Mouse (Mus musculus): ENCODE measurements around the gene Nsg2.
A peak's percentile ranks its signal among the peaks of the same experiment; 100 is the strongest.

Nsg2 gene

DNA sequence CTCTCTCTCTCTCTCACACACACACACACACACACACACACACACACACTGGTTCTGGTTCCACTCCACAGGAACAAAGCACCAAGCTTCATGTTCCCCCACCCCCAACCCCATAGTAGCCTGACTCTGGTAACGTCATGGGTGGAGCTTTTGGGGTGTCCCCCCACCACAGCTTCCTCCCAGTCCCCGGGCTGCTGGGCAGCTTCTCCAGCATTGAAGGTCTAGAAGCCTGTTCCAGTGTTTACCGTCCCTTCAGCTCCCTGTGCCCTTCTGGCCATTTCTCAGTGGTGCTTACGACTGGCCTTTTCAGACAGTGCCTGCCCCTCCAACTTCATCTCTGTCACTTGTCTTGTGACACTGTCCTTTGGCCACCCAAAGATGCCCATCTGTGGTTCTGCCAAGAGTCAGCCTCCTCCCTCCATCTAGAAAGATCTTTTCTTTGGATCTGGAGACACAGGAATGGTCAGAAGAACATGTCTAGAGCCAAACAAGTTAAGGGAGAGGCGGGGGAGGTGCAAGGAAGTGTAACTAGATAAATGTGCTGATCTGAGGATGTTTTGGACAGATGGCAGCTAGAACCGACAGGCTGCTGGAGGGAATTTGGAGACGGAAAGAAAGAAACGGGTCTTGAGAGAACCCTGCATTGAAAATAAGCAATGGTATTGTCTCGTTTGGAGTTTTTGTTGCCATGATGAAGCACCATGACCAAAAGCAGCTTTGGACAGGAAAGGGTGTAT, 11.8 kb downstream of the Nsg2 start:
- no peak for DNase-seq (ENCODE audit: low read depth, low spot score)

- DNase-seq (ENCODE audit: low read depth, low spot score): no peak
Measured at GRCm38 (mm10) chr11:32013014-32013427, 12.8 kb downstream of the Nsg2 start.

GRCm38 (mm10) chr11:32013561-32013960, 13.3 kb downstream of the Nsg2 start:
- no peak for DNase-seq (ENCODE audit: low read depth, low spot score)

DNA sequence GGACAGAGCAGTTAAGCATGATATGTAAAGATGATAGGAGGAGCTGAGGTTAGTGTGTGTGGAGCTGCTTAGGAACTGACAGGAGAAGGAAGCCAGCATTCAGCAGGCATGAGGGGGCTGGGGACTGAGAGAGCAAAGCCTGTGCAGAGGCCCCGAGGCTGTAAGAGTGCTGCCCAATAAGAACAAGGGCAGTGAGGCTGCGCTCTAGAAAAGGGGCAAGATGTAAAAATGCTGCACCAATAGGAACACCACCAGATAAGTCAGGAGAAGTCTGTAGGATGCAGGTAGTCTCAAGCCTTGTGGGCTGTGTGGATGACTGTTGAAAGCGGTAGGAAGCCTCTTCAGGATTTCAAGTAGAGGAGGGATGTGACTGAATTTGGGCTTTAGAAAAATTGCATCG, 17.9 kb downstream of the Nsg2 start:
- no peak for DNase-seq (ENCODE audit: low read depth, low spot score)

DNA sequence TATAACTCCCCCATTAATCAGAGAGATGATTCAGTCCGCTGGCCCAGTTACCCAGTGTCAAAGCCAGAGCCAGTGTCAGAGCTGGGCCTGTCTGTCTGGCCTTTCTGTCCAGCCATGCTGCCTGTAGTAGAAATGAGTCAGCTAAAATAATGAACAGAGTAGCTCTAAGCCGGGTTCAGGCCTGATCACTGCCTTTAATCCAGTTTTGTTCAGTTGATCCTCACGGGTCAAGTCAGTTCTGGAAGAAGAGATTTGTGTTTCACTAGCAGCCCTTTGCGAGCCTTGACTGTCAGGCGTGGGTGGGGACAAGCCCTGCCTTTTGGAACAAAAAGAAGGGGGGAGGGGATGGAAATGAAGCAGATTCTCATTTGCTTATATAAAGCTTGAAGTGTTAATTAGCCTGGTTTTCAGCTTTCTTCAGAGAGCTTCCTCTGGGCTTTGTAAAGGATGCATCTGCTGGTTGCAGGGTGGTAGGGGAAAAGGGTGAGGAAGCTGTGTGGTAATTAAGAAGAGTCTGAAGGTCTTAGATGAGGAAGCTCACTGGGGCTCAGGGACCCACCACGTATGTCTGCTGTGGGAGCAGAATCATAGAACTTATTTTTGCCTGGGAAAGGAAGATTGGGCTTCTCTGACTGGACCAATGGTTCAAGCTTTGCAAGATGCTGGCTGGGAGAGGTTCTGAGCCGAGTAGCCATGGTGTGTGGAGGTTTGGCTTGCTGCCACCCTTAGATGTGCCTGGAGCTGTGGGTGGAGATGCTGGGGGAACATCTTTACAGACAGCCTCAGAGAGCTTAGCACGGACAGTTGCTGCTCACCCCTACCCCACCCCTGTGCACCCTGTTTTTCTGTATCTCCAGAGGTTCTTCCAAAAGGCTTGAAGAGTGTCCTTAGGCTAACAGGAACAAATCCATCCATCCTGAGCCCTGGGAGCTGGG, 20.0 kb downstream of the Nsg2 start:
- peak; percentile 51 for DNase-seq (ENCODE audit: low read depth, low spot score)

- no peak for DNase-seq (ENCODE audit: low read depth, low spot score)
Measured at GRCm38 (mm10) chr11:32026634-32027033, 26.4 kb downstream of the Nsg2 start.

GRCm38 (mm10) chr11:32027474-32028342, 27.4 kb downstream of the Nsg2 start:
- peak; percentile 14 for DNase-seq (ENCODE audit: low read depth, low spot score)

DNA sequence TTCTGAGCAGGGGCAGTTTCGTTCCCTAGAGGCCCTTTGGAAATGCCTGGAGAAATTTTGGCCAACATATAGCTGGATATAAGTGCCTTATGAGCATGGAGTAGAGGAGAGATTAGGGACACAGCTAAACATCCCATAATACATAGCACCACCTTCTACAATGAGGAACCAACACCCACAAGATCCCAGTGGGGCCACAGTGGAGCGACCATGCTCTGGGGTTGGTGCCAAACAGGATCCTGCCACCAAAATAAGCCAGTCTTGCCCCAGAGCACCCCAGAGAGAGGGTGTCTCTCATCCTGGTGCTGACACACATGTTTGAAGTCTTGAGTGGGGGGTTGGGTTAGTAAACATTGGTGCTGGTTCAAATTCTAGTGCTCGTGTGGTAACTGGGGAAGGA, 28.3 kb downstream of the Nsg2 start:
- DNase-seq (ENCODE audit: low read depth, low spot score): no peak

- no peak for DNase-seq (ENCODE audit: low read depth, low spot score)
Measured at GRCm38 (mm10) chr11:32029356-32029755, 29.1 kb downstream of the Nsg2 start.

- DNase-seq (ENCODE audit: low read depth, low spot score): peak; percentile 18
Measured at GRCm38 (mm10) chr11:32031396-32031795, 31.1 kb downstream of the Nsg2 start.

DNA sequence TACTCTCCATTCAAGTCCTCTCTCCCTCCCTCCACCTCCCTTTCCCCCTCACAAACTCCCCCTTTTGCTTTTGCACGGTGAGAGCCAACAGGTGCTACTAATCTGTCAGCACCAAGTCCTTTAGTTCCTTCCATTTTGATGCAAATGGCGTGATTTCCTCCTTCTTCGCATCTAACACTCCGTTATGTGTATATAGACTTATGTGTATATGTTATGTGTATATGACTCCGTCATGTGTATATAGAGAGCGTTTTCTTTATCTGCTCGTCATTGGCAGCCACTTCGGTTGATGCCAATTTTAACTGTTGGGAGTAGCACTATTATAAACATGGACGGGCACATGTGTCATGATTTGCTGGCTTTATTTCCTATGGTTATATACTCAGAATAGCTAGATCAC, 31.8 kb downstream of the Nsg2 start:
- DNase-seq (ENCODE audit: low read depth, low spot score): no peak

DNA sequence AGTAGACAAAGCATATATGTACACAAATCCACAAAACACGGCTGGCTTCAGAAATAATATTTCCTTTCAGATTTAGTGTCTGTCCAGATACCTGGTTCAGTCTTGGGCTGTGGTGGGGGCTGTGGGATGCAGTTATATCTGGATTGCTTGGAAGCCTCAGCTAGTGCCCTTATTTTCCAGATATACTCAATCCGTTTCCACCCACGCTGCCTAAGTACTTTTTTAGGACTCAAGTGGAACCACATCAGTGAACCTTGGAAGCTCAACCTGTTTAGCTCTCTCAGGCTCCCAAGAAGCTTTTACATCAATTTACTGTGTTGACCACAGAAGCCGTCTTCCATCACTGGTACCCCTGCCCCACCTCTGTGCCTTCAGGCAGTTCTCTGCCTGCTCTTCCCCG, 35.6 kb downstream of the Nsg2 start:
- DNase-seq (ENCODE audit: low read depth, low spot score): no peak

DNA sequence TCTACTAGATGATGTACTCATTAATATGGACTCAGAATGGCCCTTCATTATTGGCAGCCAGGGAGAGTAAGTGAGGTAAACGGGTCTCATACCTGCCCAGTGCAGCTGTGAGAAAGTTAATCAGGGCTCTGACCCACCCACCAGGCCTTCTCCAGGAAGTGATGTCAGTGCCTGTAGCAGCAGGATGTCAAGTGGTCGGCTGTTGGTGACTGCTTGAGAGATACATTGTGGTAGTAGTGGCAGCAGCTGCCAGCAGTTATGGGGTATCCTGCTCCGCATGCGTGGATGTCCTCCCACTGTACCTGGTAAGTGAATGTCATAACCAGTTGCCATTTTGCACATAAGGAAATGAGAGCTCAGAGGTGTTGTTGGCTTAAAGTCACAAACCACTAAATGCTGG, 39.4 kb downstream of the Nsg2 start:
- DNase-seq (ENCODE audit: low read depth, low spot score): no peak

- DNase-seq (ENCODE audit: low read depth, low spot score): no peak
Measured at GRCm38 (mm10) chr11:32057389-32057788, 57.1 kb downstream of the Nsg2 start.

- DNase-seq (ENCODE audit: low read depth, low spot score): peak; percentile 27
Measured at GRCm38 (mm10) chr11:32057861-32058260, 57.6 kb downstream of the Nsg2 start.

- no peak for DNase-seq (ENCODE audit: low read depth, low spot score)
Measured at GRCm38 (mm10) chr11:32061020-32061419, 60.8 kb downstream of the Nsg2 start.

GRCm38 (mm10) chr11:32061874-32062273, 61.6 kb downstream of the Nsg2 start:
- no peak for DNase-seq (ENCODE audit: low read depth, low spot score)

DNA sequence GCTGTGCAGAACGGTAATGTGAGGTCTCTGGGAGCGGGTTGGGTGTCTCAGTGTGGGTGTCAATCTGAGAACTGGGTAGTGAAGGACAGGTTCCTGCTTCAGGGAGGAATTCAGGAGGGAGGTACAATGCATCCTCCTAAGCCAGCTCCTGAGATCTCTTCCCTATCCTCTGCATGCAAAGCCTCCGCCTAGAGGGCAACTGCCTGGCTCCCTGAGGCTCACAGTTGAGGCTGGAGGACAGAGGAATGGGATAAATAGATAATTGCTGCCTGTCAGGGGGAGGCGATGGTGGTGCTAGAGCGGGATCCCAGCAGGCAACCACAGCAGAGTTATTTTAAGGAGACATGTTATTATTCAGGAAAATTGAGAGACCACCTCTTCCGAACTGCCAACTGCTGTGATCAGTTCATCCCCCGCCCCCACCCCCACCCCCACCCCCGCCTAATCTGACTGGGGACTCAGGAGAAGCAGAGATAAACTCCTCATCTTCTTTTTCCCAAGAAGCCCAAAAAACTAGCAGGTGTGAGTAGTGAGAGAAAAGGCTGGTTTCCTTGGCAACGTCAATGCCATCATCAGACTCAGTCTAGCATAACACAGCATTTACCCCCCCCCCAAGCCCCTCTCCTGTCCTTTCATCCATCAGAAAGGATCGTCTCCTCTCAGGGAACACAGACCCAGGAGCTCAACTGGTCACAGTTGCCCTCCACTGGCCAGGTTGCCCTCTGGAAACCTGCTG, 63.7 kb downstream of the Nsg2 start:
- DNase-seq (ENCODE audit: low read depth, low spot score): no peak

GRCm38 (mm10) chr11:32064511-32064862, 64.2 kb downstream of the Nsg2 start:
- no peak for DNase-seq (ENCODE audit: low read depth, low spot score)

DNA sequence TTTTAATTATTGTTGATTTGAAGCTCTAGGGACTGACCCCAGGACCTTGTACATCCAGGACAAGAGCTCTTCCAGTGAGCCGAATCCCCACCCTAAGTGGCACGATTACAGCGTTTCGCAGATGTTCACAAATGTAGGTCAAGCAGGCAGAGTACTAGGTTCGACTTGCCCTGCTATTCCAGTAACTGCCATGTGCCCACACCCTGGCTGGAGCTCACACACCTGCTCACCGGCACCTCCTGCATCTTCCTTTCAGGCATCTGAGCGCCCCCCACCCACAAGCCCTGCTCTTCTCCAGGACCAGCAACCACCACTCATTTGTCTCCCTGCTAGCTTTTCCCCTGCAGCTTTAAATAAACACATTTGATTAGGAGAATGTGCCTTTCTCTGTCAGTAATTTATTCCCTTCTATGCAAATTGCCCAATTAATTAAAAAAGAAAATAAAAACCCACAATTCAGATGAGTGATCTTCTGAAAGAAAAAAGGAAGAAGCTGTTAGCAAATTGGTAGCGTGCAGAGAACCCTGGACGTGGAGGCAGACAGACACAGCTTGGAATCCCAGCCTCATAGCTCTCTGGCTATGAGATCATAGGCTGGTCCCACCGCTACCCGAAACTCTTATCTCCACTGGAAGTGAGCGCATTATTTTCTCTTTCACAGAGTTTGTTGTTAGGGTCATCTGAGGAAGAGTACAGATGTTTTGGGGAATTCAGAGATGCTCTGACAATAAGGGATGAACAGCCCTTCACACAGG, 68.7 kb downstream of the Nsg2 start:
- DNase-seq (ENCODE audit: low read depth, low spot score): no peak
